Mouse (Mus musculus): Measurements from ENCODE around the gene Fermt1. TPM values are rescaled to one million over a fixed set of nuclear protein-coding genes. Genes with fewer than 3 reads are reported as not detected.
A peak's percentile ranks its signal among the peaks of the same experiment; 100 is the strongest.

The Fermt1 gene
- 1.6 TPM in 2 replicates for polyA plus RNA-seq (2012; rRNA removed)

DNA sequence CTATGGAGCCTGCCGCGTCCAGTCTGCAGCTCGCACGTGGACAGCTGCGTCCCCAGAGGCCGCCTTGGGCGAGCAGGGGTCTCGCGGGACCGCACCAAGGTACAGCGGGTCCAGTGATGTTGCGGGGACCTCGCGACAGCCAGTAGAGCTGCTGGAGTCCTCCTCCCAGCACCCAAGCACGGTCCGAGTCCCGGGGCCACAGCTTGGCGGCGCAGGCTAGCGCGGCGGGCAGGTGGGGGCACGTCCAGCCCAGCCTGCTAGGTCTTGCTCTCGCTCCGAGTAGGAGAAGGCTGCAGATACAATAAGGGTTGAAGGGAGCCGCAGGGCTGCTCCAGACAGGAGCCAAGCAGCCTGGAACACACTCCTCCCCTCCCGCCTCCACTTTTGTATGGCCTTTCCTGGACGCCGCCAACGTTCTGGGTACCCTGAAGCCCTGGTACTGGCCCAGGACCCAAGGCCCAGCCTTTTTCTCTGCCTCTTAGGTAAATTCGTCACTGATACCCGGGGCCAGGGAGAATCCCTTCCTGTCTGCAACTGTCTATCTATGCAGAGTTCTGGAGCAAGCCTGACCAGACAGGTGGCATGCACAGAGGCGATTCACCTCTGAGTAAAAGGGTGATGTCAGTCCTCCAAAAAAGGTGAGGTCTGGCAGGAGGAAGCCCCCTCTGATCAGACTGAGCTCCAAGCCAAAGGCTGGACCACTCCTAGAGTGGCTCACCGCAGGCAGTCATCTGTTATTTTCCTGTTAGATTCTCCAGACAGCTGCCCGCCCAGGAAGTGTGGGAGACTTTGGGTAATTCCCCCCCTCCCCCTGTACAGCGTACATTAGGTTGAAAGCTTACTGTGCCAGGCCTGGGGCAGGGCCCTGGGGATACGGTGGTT lies at the start of gene Fermt1:
TSS of gene Fermt1 (minus strand) at position 581 of the 882 bp plus-strand sequence.
- H3K4me3 ChIP-seq (replicated peaks; ENCODE audit: extremely low read depth, low read depth, low read length), result no peak within 1 kb of the TSS
- no peaks in the 10 kb centered on the region for H3K4me1 ChIP-seq (ENCODE audit: control insufficient read depth, insufficient read depth, low read length)
- no peak for DNase-seq
- TF ChIP-seq POLR2A (IDR thresholded peaks at IDR 0.05; ENCODE audit: borderline replicate concordance, extremely low read depth, low read depth, low read length) (no peak), CTCF (IDR thresholded peaks at IDR 0.05; ENCODE audit: insufficient read depth, low read length) (no peak)
- 5% methylated on average over 37 of the region's 37 CpGs for WGBS

DNA sequence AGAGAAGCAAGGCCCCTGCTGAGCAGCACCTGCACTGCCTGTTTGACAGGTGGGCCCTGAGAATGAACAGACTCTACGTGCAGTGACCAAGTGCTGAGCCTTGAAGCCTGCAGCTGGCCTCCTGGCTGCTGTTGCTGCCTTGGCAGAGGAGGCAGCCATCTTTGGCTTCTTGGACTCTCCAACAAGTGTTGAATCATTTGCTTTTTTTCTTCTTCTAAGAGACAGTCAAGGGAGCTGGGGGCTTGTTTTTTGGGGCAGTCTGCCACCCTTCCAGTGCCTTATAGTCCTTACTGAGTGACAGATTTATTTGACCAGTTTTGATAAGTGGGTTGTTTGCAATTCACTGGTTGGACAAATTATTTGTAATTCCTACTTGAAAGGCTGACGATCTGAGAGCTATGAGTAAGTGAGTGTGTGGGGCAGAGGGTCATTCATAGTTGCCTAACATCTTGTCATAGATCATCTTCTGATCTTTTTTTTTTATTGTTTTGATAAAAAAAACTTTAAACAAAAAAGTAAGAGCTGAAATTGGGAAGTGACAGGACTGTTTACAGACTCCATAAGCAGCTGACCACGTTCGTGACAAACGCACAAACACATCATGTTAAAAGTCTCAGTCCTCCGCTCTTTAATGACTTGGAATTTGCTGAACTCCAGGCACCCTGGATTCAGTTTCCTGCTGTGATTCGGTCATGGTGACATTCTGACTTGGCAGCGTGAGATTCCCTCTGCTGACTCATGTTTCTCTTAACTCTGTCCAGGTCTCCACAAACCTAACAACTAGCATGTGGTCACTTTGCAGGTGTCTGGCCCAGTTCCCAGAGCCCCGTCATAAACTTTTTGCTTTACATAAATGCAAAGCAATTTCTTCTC lies 47.2 kb upstream of the Fermt1 start:
- no peaks in the 10 kb centered on the region for H3K4me1 ChIP-seq (ENCODE audit: control insufficient read depth, insufficient read depth, low read length)
- DNase-seq, result no peak
- TF ChIP-seq POLR2A (IDR thresholded peaks at IDR 0.05; ENCODE audit: borderline replicate concordance, extremely low read depth, low read depth, low read length) (no peak), CTCF (IDR thresholded peaks at IDR 0.05; ENCODE audit: insufficient read depth, low read length) (no peak)
- WGBS, result 34% methylated on average over 9 of the region's 9 CpGs
- H3K4me3 ChIP-seq (replicated peaks; ENCODE audit: extremely low read depth, low read depth, low read length), result no peak overlapping the region

DNA sequence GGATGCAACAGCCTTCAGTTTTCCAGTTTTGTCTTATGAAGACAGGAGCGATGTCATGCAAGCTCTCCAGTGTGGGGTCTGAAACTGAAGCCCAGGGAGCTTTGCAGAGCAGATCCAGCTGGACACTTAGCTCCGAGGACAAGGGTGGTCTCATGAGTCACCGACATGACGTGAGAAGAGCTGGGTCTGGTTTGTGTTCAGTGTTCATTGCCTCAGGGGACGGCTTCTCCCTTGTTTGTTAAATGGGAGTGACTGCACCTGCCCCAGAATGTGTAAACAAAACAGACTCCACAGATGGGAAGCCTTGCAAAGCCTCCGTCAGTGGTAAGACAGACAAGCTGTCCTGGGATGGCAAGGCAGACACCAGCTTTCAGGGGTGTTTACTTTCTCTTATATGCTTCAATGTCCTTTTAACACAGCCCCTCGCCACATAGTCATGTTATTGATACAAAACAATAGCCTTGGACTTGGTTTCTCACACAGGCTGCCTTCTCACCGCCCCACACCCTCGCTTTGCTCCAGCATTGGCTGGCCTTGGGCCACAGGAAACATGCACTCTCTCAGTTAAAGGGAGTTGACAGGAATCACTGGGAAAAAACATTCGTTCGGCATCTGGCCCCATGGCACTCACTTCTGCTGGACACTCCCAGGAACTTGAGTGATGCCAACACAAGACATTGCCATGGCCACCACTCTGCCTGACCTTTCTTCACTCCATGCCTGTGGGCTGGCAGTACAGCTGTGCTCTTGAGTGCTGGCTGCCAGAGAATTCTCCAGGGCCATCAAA lies 44.3 kb upstream of the Fermt1 start:
- H3K4me1 ChIP-seq (ENCODE audit: control insufficient read depth, insufficient read depth, low read length), result no peaks in the 10 kb centered on the region
- H3K4me3 ChIP-seq (replicated peaks; ENCODE audit: extremely low read depth, low read depth, low read length), result no peak overlapping the region
- no peak for DNase-seq
- WGBS, result 36% methylated on average over 11 of the region's 11 CpGs
- TF ChIP-seq CTCF (IDR thresholded peaks at IDR 0.05; ENCODE audit: insufficient read depth, low read length), result no peak
- no peak for TF ChIP-seq POLR2A (IDR thresholded peaks at IDR 0.05; ENCODE audit: borderline replicate concordance, extremely low read depth, low read depth, low read length)

DNA sequence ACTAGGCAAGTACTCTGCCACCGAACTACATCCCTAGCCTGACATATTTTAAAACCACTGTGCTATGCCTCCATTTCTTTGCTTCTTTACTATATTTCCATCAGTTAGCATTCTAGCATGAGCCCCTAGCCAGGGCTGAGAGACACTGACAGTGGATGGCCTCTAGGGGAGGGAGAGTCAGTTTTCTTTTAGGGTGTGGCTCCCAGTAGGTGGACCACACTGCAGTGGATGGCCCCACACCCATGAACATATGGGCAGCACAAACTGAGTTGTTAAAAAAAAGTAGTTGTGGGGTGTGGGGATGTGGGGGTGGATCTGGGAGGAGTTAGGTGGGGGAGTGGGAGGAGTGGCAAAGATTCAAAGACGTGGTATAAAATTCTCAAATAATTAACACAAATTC lies 27.6 kb upstream of the Fermt1 start:
- no peak for DNase-seq
- no peaks in the 10 kb centered on the region for H3K4me1 ChIP-seq (ENCODE audit: control insufficient read depth, insufficient read depth, low read length)
- H3K4me3 ChIP-seq (replicated peaks; ENCODE audit: extremely low read depth, low read depth, low read length), result no peak overlapping the region
- 71% methylated on average over 2 of the region's 2 CpGs for WGBS
- TF ChIP-seq POLR2A (IDR thresholded peaks at IDR 0.05; ENCODE audit: borderline replicate concordance, extremely low read depth, low read depth, low read length) (no peak), CTCF (IDR thresholded peaks at IDR 0.05; ENCODE audit: insufficient read depth, low read length) (no peak)

DNA sequence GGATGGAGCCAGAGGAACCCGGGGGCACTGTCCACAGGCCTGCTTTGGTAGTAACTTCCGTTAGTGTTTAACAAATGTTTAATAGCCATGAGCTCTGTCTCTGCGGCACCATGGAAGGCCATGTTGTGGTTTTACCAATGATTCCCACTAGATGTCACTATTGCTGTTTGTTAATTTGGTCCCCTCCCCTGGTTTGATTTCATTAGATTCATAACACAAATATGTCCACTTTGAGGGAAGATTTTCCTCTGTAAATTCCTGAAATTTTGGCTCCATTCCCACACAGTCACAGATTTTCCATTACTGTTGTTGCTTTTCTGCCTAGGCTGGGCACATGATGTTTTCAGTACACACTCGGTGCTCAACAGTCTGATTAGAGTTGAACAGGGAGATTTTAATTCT lies 25.1 kb upstream of the Fermt1 start:
- no peak for DNase-seq
- no peaks in the 10 kb centered on the region for H3K4me1 ChIP-seq (ENCODE audit: control insufficient read depth, insufficient read depth, low read length)
- H3K4me3 ChIP-seq (replicated peaks; ENCODE audit: extremely low read depth, low read depth, low read length), result no peak overlapping the region
- no peak for TF ChIP-seq POLR2A (IDR thresholded peaks at IDR 0.05; ENCODE audit: borderline replicate concordance, extremely low read depth, low read depth, low read length)
- TF ChIP-seq CTCF (IDR thresholded peaks at IDR 0.05; ENCODE audit: insufficient read depth, low read length), result peak; percentile 26; the same call in 1 of the 2 replicates
- WGBS, result 22% methylated on average over 4 of the region's 4 CpGs

DNA sequence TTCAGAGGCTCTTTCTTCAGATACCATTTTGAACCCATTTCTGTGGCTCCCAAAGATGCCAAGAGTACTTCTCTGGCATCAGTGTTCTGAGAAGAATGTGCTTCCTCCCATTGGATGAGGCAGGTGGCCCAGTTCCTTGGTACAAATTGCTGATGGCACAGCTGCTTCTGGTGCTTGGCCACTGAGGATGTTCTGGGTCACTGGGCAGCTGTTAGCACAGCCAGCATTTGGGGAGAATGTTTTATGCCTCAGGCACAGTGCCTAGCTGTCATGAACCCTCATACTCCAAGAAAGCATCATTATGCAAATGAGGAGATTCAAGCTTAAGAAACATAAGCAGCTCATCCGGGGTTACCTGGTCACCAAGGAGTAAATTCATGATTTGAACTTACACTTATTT lies 12.1 kb upstream of the Fermt1 start:
- no peak overlapping the region for H3K4me3 ChIP-seq (replicated peaks; ENCODE audit: extremely low read depth, low read depth, low read length)

DNA sequence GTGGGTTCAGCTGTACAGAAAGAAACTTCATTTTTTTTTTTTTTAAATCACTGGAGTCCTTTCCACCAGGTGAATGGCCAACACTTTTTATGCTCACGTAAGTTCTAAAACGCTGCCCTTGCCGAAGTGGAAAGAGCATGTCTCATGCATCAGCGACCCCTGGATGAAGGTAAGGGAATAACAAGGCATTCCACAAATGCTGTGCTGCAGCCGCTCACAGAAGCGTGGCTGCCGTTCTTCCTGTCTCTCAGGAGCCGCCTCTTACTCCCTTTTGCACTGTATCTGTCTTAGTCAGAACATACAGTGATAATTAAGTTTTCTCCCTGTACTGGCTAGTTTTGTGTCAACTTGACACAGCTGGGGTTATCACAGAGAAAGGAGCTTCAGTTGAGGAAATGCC lies 6.5 kb upstream of the Fermt1 start:
- no peaks in the 10 kb centered on the region for H3K4me1 ChIP-seq (ENCODE audit: control insufficient read depth, insufficient read depth, low read length)
- WGBS, result 4% methylated on average over 8 of the region's 8 CpGs
- H3K4me3 ChIP-seq (replicated peaks; ENCODE audit: extremely low read depth, low read depth, low read length), result no peak overlapping the region
- TF ChIP-seq CTCF (IDR thresholded peaks at IDR 0.05; ENCODE audit: insufficient read depth, low read length) (peak; percentile 34; the same call in 1 of the 2 replicates), POLR2A (IDR thresholded peaks at IDR 0.05; ENCODE audit: borderline replicate concordance, extremely low read depth, low read depth, low read length) (no peak)
- DNase-seq, result no peak

More for the DNA sequence above, 12.1 kb upstream of the Fermt1 start:
- no peak for TF ChIP-seq POLR2A (IDR thresholded peaks at IDR 0.05; ENCODE audit: borderline replicate concordance, extremely low read depth, low read depth, low read length)
- TF ChIP-seq CTCF (IDR thresholded peaks at IDR 0.05; ENCODE audit: insufficient read depth, low read length), result no peak
- 75% methylated on average over 1 of the region's 1 CpGs for WGBS
- no peaks in the 10 kb centered on the region for H3K4me1 ChIP-seq (ENCODE audit: control insufficient read depth, insufficient read depth, low read length)
- no peak for DNase-seq

DNA sequence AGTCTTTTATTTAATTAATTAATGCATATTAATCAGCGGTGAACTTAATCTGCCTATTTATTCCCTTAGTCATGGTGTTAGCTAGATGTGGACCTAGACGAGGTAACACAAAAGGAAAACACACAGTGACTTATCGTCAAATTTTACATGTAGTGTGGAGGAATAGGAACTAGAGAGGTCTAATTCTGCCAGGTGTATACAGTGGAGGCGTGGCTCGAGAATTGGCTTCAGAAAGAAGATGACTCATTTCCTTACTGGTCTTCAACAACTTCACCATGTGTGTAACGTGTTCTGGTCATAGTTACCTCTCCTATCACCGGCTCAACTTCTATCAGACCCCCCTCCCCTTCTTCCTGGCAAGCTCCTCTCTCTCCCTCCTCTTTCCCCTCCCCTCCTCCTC lies 2.5 kb upstream of the Fermt1 start:
- no peak for DNase-seq
- Histone ChIP-seq H3K4me3 (replicated peaks; ENCODE audit: extremely low read depth, low read depth, low read length) (no peak overlapping the region), H3K4me1 (ENCODE audit: control insufficient read depth, insufficient read depth, low read length) (no peaks in the 10 kb centered on the region)
- WGBS, result 62% methylated on average over 7 of the region's 7 CpGs
- no peak for TF ChIP-seq POLR2A (IDR thresholded peaks at IDR 0.05; ENCODE audit: borderline replicate concordance, extremely low read depth, low read depth, low read length)
- TF ChIP-seq CTCF (IDR thresholded peaks at IDR 0.05; ENCODE audit: insufficient read depth, low read length), result no peak

DNA sequence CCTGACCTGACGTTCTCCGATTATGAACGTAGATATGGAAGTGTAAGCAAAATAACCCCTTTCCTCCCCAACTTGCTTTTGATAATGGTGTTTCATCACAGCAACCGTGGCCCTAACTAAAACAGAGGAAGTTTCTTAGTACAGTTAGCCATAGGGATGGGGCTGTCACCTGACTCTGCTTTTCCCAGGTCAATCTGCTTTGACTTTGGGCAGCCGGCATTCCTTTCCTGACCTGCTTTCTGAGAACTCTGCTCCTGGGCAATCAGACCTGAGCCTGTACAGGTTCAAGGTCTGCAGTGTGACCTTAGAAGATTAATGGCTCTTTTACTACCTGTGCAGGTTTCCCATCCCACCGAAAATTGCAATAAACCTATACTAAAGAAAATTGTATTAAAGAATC lies 1.3 kb upstream of the Fermt1 start:
- Histone ChIP-seq H3K4me1 (ENCODE audit: control insufficient read depth, insufficient read depth, low read length) (no peaks in the 10 kb centered on the region), H3K4me3 (replicated peaks; ENCODE audit: extremely low read depth, low read depth, low read length) (no peak overlapping the region)
- no peak for DNase-seq
- 66% methylated on average over 6 of the region's 6 CpGs for WGBS
- TF ChIP-seq POLR2A (IDR thresholded peaks at IDR 0.05; ENCODE audit: borderline replicate concordance, extremely low read depth, low read depth, low read length) (no peak), CTCF (IDR thresholded peaks at IDR 0.05; ENCODE audit: insufficient read depth, low read length) (no peak)

Data from lung, adult 2 months (tissue).